Mouse (Mus musculus): ENCODE measurements at regions not wholly inside any gene's neighbourhood (a gene's known extent, or its start where the extent isn't known, plus 50 kb on each side); places are given as distances from the start of the nearest gene placed in this dataset.

- DNase-seq: no peak
Measured at GRCm38 (mm10) chr8:82265745-82266144, 137.3 kb downstream of the Il15 start.

GRCm38 (mm10) chr8:82262196-82262595 lies 140.8 kb downstream of the Il15 start:
- DNase-seq: no peak

- DNase-seq: no peak
Measured at GRCm38 (mm10) chr8:82260613-82261012, 142.4 kb downstream of the Il15 start.

GRCm38 (mm10) chr8:82255815-82256214 lies 147.2 kb downstream of the Il15 start:
- DNase-seq: no peak

GRCm38 (mm10) chr8:82252406-82252805 lies 150.6 kb downstream of the Il15 start:
- no peak for DNase-seq

- DNase-seq: no peak
Measured at GRCm38 (mm10) chr8:82249841-82250577, 153.0 kb downstream of the Il15 start.

- DNase-seq: peak; percentile 45 to 46
Measured at GRCm38 (mm10) chr8:82244076-82244475, 158.9 kb downstream of the Il15 start.

- peak in 1 of 2 experiments; percentile 12 for DNase-seq
Measured at GRCm38 (mm10) chr8:82229883-82230282, 173.1 kb downstream of the Il15 start.

- no peak for DNase-seq
Measured at GRCm38 (mm10) chr8:82201746-82202145, 201.3 kb downstream of the Il15 start.

- no peak for DNase-seq
Measured at GRCm38 (mm10) chr8:82200176-82200575, 202.8 kb downstream of the Il15 start.

- no peak for DNase-seq
Measured at GRCm38 (mm10) chr8:82196504-82196903, 206.5 kb downstream of the Il15 start.

GRCm38 (mm10) chr8:82195112-82195511 lies 207.9 kb downstream of the Il15 start:
- no peak for DNase-seq

GRCm38 (mm10) chr8:82191011-82191410 lies 212.0 kb downstream of the Il15 start:
- DNase-seq: no peak

- DNase-seq: peak; percentile 7 to 22
Measured at GRCm38 (mm10) chr8:82187138-82187880, 215.7 kb downstream of the Il15 start.

- DNase-seq: no peak
Measured at GRCm38 (mm10) chr8:82184022-82184421, 219.0 kb downstream of the Il15 start.

All from kidney, adult 8-10 months (tissue).